Mouse (Mus musculus) hindbrain, embryonic 15.5 days (tissue): ENCODE measurements at regions not wholly inside any gene's neighbourhood (a gene's known extent, or its start where the extent isn't known, plus 50 kb on each side); places are given as distances from the start of the nearest gene placed in this dataset.

ENCODE experiments used
- ATAC-seq: fragments of 200-750 bp; cut with Nextera tagmentation; 2 replicates; pipeline ENCODE4 v1.8.0; 2017; ENCODE audit warnings: low read depth, moderate number of reproducible peaks, moderate TSS enrichment; ENCODE audit not compliant: low FRiP score
- H3K27ac ChIP-seq: fragments of 300-500 bp; sonication (generic); replicated peaks from 2 replicates; pipeline ENCODE4 v1.5.1; 2015; ENCODE audit warnings: mild to moderate bottlenecking, inconsistent platforms
- H3K27me3 ChIP-seq: fragments of 300-500 bp; sonication (generic); 2 replicates; pipeline ENCODE4 v1.6.1; 2015; ENCODE audit warnings: control low read depth, inconsistent platforms
- H3K36me3 ChIP-seq: fragments of 300-500 bp; sonication (generic); 2 replicates; pipeline ENCODE4 v1.6.1; 2015; ENCODE audit warnings: control low read depth, inconsistent platforms
- H3K4me1 ChIP-seq: fragments of 300-500 bp; sonication (generic); replicated peaks from 2 replicates; pipeline ENCODE4 v1.6.1; 2015; ENCODE audit warnings: control low read depth, inconsistent platforms
- H3K4me2 ChIP-seq: fragments of 300-500 bp; sonication (generic); 2 replicates; pipeline ENCODE4 v1.6.1; 2015; ENCODE audit warnings: moderate library complexity, mild to moderate bottlenecking, inconsistent platforms
- H3K4me3 ChIP-seq: fragments of 300-500 bp; sonication (generic); 2 replicates; pipeline ENCODE4 v1.5.1; 2015; ENCODE audit warnings: mild to moderate bottlenecking, inconsistent platforms
- H3K9ac ChIP-seq: fragments of 300-500 bp; sonication (generic); 2 replicates; pipeline ENCODE4 v1.6.1; 2015; ENCODE audit warnings: inconsistent platforms
- H3K9me3 ChIP-seq: fragments of 300-500 bp; sonication (generic); 2 replicates; pipeline ENCODE4 v1.6.1; 2016; ENCODE audit warnings: control low read depth, inconsistent platforms
- WGBS: fragments of 180-500 bp; shearing (Covaris S2); methylation state at CpG from one replicate; pipeline ENCODE4 v1.1.7; 2015; 5-methylcytosine and 5-hydroxymethylcytosine counted together

GRCm38 (mm10) chr9:86240287-86240686 lies 224.5 kb downstream of the Ube2cbp start:
- no peak overlapping the region for H3K4me3 ChIP-seq

GRCm38 (mm10) chr9:86240896-86241295 lies 223.9 kb downstream of the Ube2cbp start:
- Histone ChIP-seq H3K4me1 (0 out of 2 replicates have a peak, but pooled peaks cover 4% of the 10 kb centered on the region), H3K27ac (no peak overlapping the region), H3K27me3 (no peaks in the 10 kb centered on the region), H3K9me3 (no peaks in the 10 kb centered on the region), H3K4me3 (no peak overlapping the region), H3K36me3 (no peaks in the 10 kb centered on the region), H3K9ac (no peak overlapping the region), H3K4me2 (no peak overlapping the region)
- no peak for ATAC-seq
- WGBS: 49% methylated on average over 7 of the region's 7 CpGs

More at GRCm38 (mm10) chr9:86240287-86240686, 224.5 kb downstream of the Ube2cbp start:
- Histone ChIP-seq H3K36me3 (no peaks in the 10 kb centered on the region), H3K27me3 (no peaks in the 10 kb centered on the region), H3K4me2 (no peak overlapping the region), H3K9me3 (no peaks in the 10 kb centered on the region), H3K9ac (no peak overlapping the region), H3K27ac (no peak overlapping the region), H3K4me1 (0 out of 2 replicates have a peak, but pooled peaks cover 4% of the 10 kb centered on the region)
- no peak for ATAC-seq
- 64% methylated on average over 2 of the region's 2 CpGs for WGBS

GRCm38 (mm10) chr9:86250197-86250596 lies 214.6 kb downstream of the Ube2cbp start:
- no peak for ATAC-seq
- H3K27me3 ChIP-seq: no peaks in the 10 kb centered on the region
- H3K9me3 ChIP-seq: no peaks in the 10 kb centered on the region
- 74% methylated on average over 3 of the region's 3 CpGs for WGBS
- H3K27ac ChIP-seq: no peak overlapping the region
- no peak overlapping the region for H3K4me3 ChIP-seq
- no peaks in the 10 kb centered on the region for H3K36me3 ChIP-seq
- no peak overlapping the region for H3K9ac ChIP-seq
- H3K4me1 ChIP-seq: no peaks in the 10 kb centered on the region
- no peak overlapping the region for H3K4me2 ChIP-seq

GRCm38 (mm10) chr9:86251331-86251730 lies 213.4 kb downstream of the Ube2cbp start:
- no peaks in the 10 kb centered on the region for H3K4me1 ChIP-seq
- no peak overlapping the region for H3K4me3 ChIP-seq
- no peak overlapping the region for H3K27ac ChIP-seq
- no peak for ATAC-seq
- WGBS: 78% methylated on average over 1 of the region's 1 CpGs
- H3K4me2 ChIP-seq: no peak overlapping the region
- H3K36me3 ChIP-seq: no peaks in the 10 kb centered on the region
- no peaks in the 10 kb centered on the region for H3K9me3 ChIP-seq
- no peak overlapping the region for H3K9ac ChIP-seq
- H3K27me3 ChIP-seq: no peaks in the 10 kb centered on the region
